ENCODE assay signal across 9 mouse cellular contexts in genomic region chr4:81999654-82000314, GRCm38 (mm10).
A peak's percentile ranks its signal among the peaks of the same experiment; 100 is the strongest.
DNase-seq lines count a peak whose midpoint lies in the region; ATAC-seq and TF ChIP-seq lines count a peak whose summit lies in the region.
"Had no signal": no experiment of that assay in that cellular context is flagged by ENCODE, and none has a peak within 500 bp of the region (broad histone marks: within the 10 kb centered on the region; RNA-seq: fewer than 3 reads in every experiment).

No protein-coding gene starts in this region.

- WGBS in heart, embryonic 11.5 days (ENCODE audit: insufficient replicate concordance): 47% methylated on average over 11 of the region's 11 CpGs
- 48% methylated on average over 11 of the region's 11 CpGs for WGBS in neural tube, embryonic 13.5 days

- DNase-seq in embryo, embryonic 10 days (ENCODE audit: low spot score): peak; percentile 10
- DNase-seq in embryo, embryonic 9.5 days (ENCODE audit: extremely low spot score): no peak
- DNase-seq in Muller cell, postnatal 12 days (ENCODE audit: inconsistent ontology term): peak; percentile 81
- peak; percentile 26 for DNase-seq in left cerebral cortex, adult 2 months (ENCODE audit: extremely low spot score in 1 of 2, low spot score in 2 of 2)
- DNase-seq in thymus, postnatal 10 days (ENCODE audit: low spot score in 2 of 2): no peak
- no peak for DNase-seq in thymus, adult 18-20 months

- no peak overlapping the region for H3K4me2 ChIP-seq in heart, embryonic 11.5 days
- H3K4me2 ChIP-seq in neural tube, embryonic 13.5 days: no peak overlapping the region

- H3K4me3 ChIP-seq in heart, embryonic 11.5 days (ENCODE audit: low read depth, low read length): no peak overlapping the region
- H3K4me3 ChIP-seq in left cerebral cortex, adult 2 months: no peak overlapping the region
- H3K4me3 ChIP-seq in neural tube, embryonic 13.5 days: no peak overlapping the region

- intact Hi-C loops in left cerebral cortex, adult 2 months (cut with DNase I): no loop called here

- no peaks in the 10 kb centered on the region for H3K27me3 ChIP-seq in heart, embryonic 11.5 days (ENCODE audit: control insufficient read depth, insufficient read depth, low read length)
- no peaks in the 10 kb centered on the region for H3K27me3 ChIP-seq in neural tube, embryonic 13.5 days

- TF ChIP-seq CTCF in left cerebral cortex, adult 2 months (IDR thresholded peaks at IDR 0.05): no peak

- no peak overlapping the region for H3K9ac ChIP-seq in heart, embryonic 11.5 days (ENCODE audit: low read depth, low read length)
- H3K9ac ChIP-seq in neural tube, embryonic 13.5 days: no peak overlapping the region

- H3K27ac ChIP-seq in heart, embryonic 11.5 days (ENCODE audit: low read depth, low read length): no peak overlapping the region
- H3K27ac ChIP-seq in left cerebral cortex, adult 2 months: no peak overlapping the region
- peak overlapping the region; percentile 34 for H3K27ac ChIP-seq in neural tube, embryonic 13.5 days (replicated peaks)
- H3K27ac ChIP-seq: macrophage had no signal

- H3K9me3 ChIP-seq in heart, embryonic 11.5 days (replicated peaks; ENCODE audit: control insufficient read depth, low read length): no peaks in the 10 kb centered on the region
- H3K9me3 ChIP-seq in neural tube, embryonic 13.5 days: no peaks in the 10 kb centered on the region

- ATAC-seq in heart, embryonic 11.5 days (replicated peaks; ENCODE audit: insufficient number of reproducible peaks, low FRiP score, low TSS enrichment): 0 out of 2 replicates have a peak, but pooled peaks have one; percentile 35
- ATAC-seq in neural tube, embryonic 13.5 days (ENCODE audit: low read depth): peak; percentile 53

- H3K4me1 ChIP-seq in heart, embryonic 11.5 days (ENCODE audit: control insufficient read depth, insufficient read depth, low read length): 0 out of 2 replicates have a peak, but pooled peaks cover 2% of the 10 kb centered on the region
- H3K4me1 ChIP-seq in neural tube, embryonic 13.5 days (replicated peaks): peaks cover 20% of the 10 kb centered on the region

- H3K36me3 ChIP-seq in heart, embryonic 11.5 days (ENCODE audit: control insufficient read depth, insufficient read depth, low read length): no peaks in the 10 kb centered on the region
- no peaks in the 10 kb centered on the region for H3K36me3 ChIP-seq in neural tube, embryonic 13.5 days

Comparison
In these comparisons a context has a peak if more than half of its experiments do, and no peak if none do; other contexts are left out.
1. DNase-seq: peak in embryo, embryonic 10 days (single experiment), Muller cell, postnatal 12 days (single experiment) and left cerebral cortex, adult 2 months (2 of 2); none in embryo, embryonic 9.5 days (single experiment), thymus, postnatal 10 days (0 of 2) and thymus, adult 18-20 months (0 of 2).